Mouse (Mus musculus) forebrain, embryonic 11.5 days (tissue): ENCODE results near the gene Cxcl13. TPM values are rescaled to one million over a fixed set of nuclear protein-coding genes. Genes with fewer than 3 reads are reported as not detected.

Experiments used
- ATAC-seq: fragments of 200-750 bp; cut with Nextera tagmentation; replicated peaks from 2 replicates; pipeline ENCODE4 v1.8.0; 2017; ENCODE audit warnings: moderate TSS enrichment; ENCODE audit not compliant: low FRiP score
- DNase-seq: peaks from one replicate; pipeline ENCODE4 v3.0.0-alpha.2; 2017; ENCODE audit warnings: low spot score
- H3K27ac ChIP-seq: fragments of 300-500 bp; sonication (generic); 2 replicates; pipeline ENCODE4 v1.5.1; 2014; ENCODE audit warnings: low read depth, low read length
- H3K27me3 ChIP-seq: fragments of 300-500 bp; sonication (generic); 2 replicates; pipeline ENCODE4 v1.6.1; 2014; ENCODE audit warnings: mild to moderate bottlenecking, low read length, mixed read lengths; ENCODE audit not compliant: control insufficient read depth, insufficient read depth
- H3K36me3 ChIP-seq: fragments of 300-500 bp; sonication (generic); 2 replicates; pipeline ENCODE4 v1.6.1; 2014; ENCODE audit warnings: mild to moderate bottlenecking, low read length, moderate library complexity, mixed read lengths; ENCODE audit not compliant: control insufficient read depth, insufficient read depth
- H3K4me1 ChIP-seq: fragments of 300-500 bp; sonication (generic); replicated peaks from 2 replicates; pipeline ENCODE4 v1.6.1; 2014; ENCODE audit warnings: low read length, mixed read lengths; ENCODE audit not compliant: control insufficient read depth, insufficient read depth
- H3K4me2 ChIP-seq: fragments of 300-500 bp; sonication (generic); 2 replicates; pipeline ENCODE4 v1.6.1; 2014; ENCODE audit warnings: low read depth, mild to moderate bottlenecking, low read length, moderate library complexity, mixed read lengths; ENCODE audit not compliant: severe bottlenecking
- H3K4me3 ChIP-seq: fragments of 300-500 bp; sonication (generic); 2 replicates; pipeline ENCODE4 v1.5.1; 2014; ENCODE audit warnings: low read depth, low read length
- H3K9ac ChIP-seq: fragments of 300-500 bp; sonication (generic); 2 replicates; pipeline ENCODE4 v1.6.1; 2014; ENCODE audit warnings: low read length
- H3K9me3 ChIP-seq: fragments of 300-500 bp; sonication (generic); 2 replicates; pipeline ENCODE4 v1.6.1; 2016; ENCODE audit warnings: low read length, mixed read lengths; ENCODE audit not compliant: control insufficient read depth
- WGBS: fragments of 180-500 bp; shearing (Covaris S2); extraction: QIAGEN DNeasy Blood & Tissue Kit; methylation state at CpG from one replicate; pipeline ENCODE4 v1.1.7; 2014; 5-methylcytosine and 5-hydroxymethylcytosine counted together
- polyA plus RNA-seq: library from polyadenylated mRNA; unstranded; fragments of >200 nt; fragmentation: Nextera tagmentation; extraction: Ambion mirVana; gene quantifications from 2 replicates; pipeline ENCODE4 v1.2.1, GENCODE M21; 2014

The Cxcl13 gene
- polyA plus RNA-seq, 1 experiment from 2014 or later: 1.2 TPM

DNA sequence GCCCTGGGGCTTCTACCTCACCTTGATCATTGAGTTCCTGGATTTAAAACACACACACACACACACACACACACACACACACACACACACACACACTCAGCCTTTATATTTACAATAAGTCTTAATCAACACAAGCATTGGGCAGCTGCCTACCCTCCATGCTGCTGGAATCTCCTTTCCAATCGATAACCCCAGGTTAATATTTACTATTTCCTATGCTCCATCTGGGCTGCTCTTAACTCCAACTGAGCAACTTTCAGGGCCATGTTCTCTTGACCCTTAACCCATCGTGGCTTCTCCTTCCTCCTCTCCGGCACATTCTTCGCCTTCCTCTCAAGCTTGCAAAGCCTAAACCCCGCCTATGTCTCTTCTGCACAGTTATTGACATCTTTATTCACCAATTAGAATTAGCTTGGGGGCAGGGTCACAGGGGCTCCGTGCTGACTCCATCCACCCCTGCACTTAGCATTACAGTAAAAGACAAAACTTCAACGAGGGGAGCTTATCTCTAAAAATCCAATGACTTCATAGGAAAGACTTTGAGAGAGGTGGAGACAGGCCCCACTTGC is 51.6 kb downstream of the Cxcl13 start:
- DNase-seq (no peak), ATAC-seq (no peak)
- no peaks in the 10 kb centered on the region for H3K36me3 ChIP-seq
- H3K27ac ChIP-seq: no peak overlapping the region
- no peak overlapping the region for H3K4me3 ChIP-seq
- no peak overlapping the region for H3K4me2 ChIP-seq
- H3K27me3 ChIP-seq: no peaks in the 10 kb centered on the region
- 82% methylated on average over 7 of the region's 7 CpGs for whole genome bisulfite sequencing
- H3K9ac ChIP-seq: no peak overlapping the region
- H3K9me3 ChIP-seq: no peaks in the 10 kb centered on the region
- H3K4me1 ChIP-seq: no peaks in the 10 kb centered on the region

GRCm38 (mm10) chr5:96009076-96009475 is 52.3 kb downstream of the Cxcl13 start:
- no peak overlapping the region for H3K4me2 ChIP-seq
- no peaks in the 10 kb centered on the region for H3K36me3 ChIP-seq
- H3K27ac ChIP-seq: no peak overlapping the region
- H3K9ac ChIP-seq: no peak overlapping the region
- DNase-seq (no peak), ATAC-seq (no peak)
- H3K9me3 ChIP-seq: no peaks in the 10 kb centered on the region
- H3K4me1 ChIP-seq: no peaks in the 10 kb centered on the region
- no peaks in the 10 kb centered on the region for H3K27me3 ChIP-seq
- WGBS: 89% methylated on average over 1 of the region's 1 CpGs
- no peak overlapping the region for H3K4me3 ChIP-seq

Other genes with a start within 250 kb of the Cxcl13 start
- gene Gm7978, start 220.8 kb upstream of the Cxcl13 start, polyA plus RNA-seq: not detected in 2 replicates
- gene Gm7982, start 214.9 kb upstream of the Cxcl13 start, polyA plus RNA-seq: not detected in 2 replicates
- not detected in 2 replicates for gene E330014E10Rik, start 181.0 kb upstream of the Cxcl13 start, polyA plus RNA-seq
- 10.9 and 11.8 TPM in 2 replicates for gene Cnot6l, start 207.2 kb downstream of the Cxcl13 start, polyA plus RNA-seq